Mouse (Mus musculus) cerebellum, adult 9-11 months (tissue): ENCODE measurements at regions not wholly inside any gene's neighbourhood (a gene's known extent, or its start where the extent isn't known, plus 50 kb on each side); places are given as distances from the start of the nearest gene placed in this dataset.

ENCODE experiments used
- DNase-seq: peaks from one replicate; pipeline ENCODE4 v3.0.0; 2022

GRCm38 (mm10) chr8:92302694-92303093, 54.7 kb upstream of the Irx5 start:
- no peak for DNase-seq

GRCm38 (mm10) chr8:92301029-92301428, 56.4 kb upstream of the Irx5 start:
- DNase-seq, result no peak

- DNase-seq, result no peak
Observed at GRCm38 (mm10) chr8:92286841-92287811, 70.3 kb upstream of the Irx5 start.

- no peak for DNase-seq
Observed at GRCm38 (mm10) chr8:92275755-92276154, 81.7 kb upstream of the Irx5 start.

GRCm38 (mm10) chr8:92272726-92273125, 84.7 kb upstream of the Irx5 start:
- DNase-seq, result no peak

GRCm38 (mm10) chr8:92272073-92272472, 85.4 kb upstream of the Irx5 start:
- no peak for DNase-seq

GRCm38 (mm10) chr8:92270636-92271035, 86.8 kb upstream of the Irx5 start:
- DNase-seq, result no peak

GRCm38 (mm10) chr8:92267415-92267814, 90.0 kb upstream of the Irx5 start:
- DNase-seq, result no peak

- no peak for DNase-seq
Observed at GRCm38 (mm10) chr8:92260056-92260455, 97.4 kb upstream of the Irx5 start.

GRCm38 (mm10) chr8:92258258-92258657, 99.2 kb upstream of the Irx5 start:
- DNase-seq, result no peak

GRCm38 (mm10) chr8:92252597-92253375, 104.6 kb upstream of the Irx5 start:
- no peak for DNase-seq

GRCm38 (mm10) chr8:92246301-92246700, 111.1 kb upstream of the Irx5 start:
- no peak for DNase-seq

GRCm38 (mm10) chr8:92240686-92241275, 116.6 kb upstream of the Irx5 start:
- DNase-seq, result no peak

- no peak for DNase-seq
Observed at GRCm38 (mm10) chr8:92231326-92232225, 125.8 kb upstream of the Irx5 start.

- DNase-seq, result no peak
Observed at GRCm38 (mm10) chr8:92229526-92229925, 127.9 kb upstream of the Irx5 start.

- DNase-seq, result no peak
Observed at GRCm38 (mm10) chr8:92224929-92225328, 132.5 kb upstream of the Irx5 start.

- no peak for DNase-seq
Observed at GRCm38 (mm10) chr8:92222992-92223391, 134.4 kb upstream of the Irx5 start.

- no peak for DNase-seq
Observed at GRCm38 (mm10) chr8:92219181-92219890, 138.1 kb upstream of the Irx5 start.

GRCm38 (mm10) chr8:92217521-92217920, 139.9 kb upstream of the Irx5 start:
- no peak for DNase-seq

GRCm38 (mm10) chr8:92216176-92216575, 141.2 kb upstream of the Irx5 start:
- no peak for DNase-seq

- DNase-seq, result no peak
Observed at GRCm38 (mm10) chr8:92212786-92213535, 144.5 kb upstream of the Irx5 start.
